Mouse (Mus musculus) bone marrow, adult 2 months (tissue): Measurements from ENCODE around the gene Mthfd1.

Experiments used
- CTCF ChIP-seq: fragments of 200-500 bp; IDR thresholded peaks from 2 replicates; pipeline ENCODE4 v1.5.1; 2011; ENCODE audit warnings: low read length, control low read depth; ENCODE audit not compliant: control insufficient read depth, insufficient read depth
- POLR2A ChIP-seq: fragments of 200-500 bp; IDR thresholded peaks from 2 replicates; pipeline ENCODE4 v1.6.1; 2011; ENCODE audit warnings: low read depth, mild to moderate bottlenecking, control low read depth, low read length, borderline replicate concordance; ENCODE audit not compliant: control insufficient read depth

DNA sequence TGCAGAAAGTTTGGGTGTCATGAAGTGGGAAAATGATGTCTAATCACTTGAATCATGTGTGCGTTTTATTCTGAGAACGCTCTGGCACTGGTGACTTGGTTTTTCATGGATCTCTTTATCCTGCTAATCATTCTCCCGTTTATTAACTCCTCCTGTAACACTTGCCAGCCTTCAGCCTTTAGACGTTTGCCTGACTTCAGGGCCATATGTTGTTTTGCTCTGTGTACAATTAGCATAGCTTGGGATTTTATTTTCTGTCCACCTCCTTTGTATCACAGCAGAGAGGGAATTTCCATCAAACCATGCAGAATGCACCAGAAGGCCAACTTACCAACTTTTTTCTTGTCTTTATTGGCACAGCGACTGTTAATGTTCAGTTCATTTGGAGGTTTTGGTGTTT lies 42.7 kb downstream of the Mthfd1 start:
- TF ChIP-seq POLR2A (no peak), CTCF (no peak)
